Mouse (Mus musculus): ENCODE measurements around the gene Olfr152.
A peak's percentile ranks its signal among the peaks of the same experiment; 100 is the strongest.

Gene Olfr152

DNA sequence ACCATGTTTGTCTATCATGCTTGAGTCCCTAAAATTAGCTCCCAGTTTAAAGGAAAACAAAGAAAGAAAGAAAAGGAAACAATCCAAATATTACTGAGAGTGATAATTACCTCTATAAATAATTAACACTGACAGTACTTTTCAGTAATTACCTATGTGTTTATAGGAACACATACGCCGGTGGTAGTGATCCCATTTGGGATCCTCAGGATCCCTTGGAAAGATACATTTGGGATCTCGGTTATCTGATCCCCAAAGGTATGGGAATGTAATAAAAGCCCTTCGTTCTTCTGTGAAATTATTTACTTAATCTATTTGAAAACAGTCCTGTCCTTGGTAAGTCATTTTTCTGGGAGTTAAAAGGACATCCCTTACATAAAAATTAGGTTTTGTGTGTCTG is at the start of gene Olfr152:
Gene Olfr152 (plus strand): TSS at position 301 of the 400 bp plus-strand sequence.
- DNase-seq (ENCODE audit: low read depth, low spot score), result no peak

DNA sequence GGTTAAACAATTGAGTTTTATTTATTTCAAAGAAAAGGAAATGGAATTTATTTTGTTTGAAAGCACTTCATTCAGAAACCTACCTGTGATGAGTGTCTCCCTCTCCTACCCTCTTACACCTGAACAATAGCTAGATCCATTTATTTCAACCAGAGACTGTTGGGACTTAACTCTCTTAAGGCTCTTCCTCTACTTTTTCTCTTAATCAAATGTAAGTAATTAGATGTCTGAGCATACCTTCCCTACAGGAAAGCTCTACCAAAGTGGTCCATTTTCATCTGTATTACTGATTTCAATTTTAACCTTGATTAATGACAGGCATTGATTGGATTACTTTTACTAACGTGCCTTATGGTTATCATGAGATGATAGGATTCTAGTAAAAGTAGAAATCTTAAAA is 39.4 kb upstream of the Olfr152 start, which contains the start of gene Olfr1138:
Gene Olfr1138 (minus strand): TSS at position 101 of the 400 bp plus-strand sequence.
- no peak for DNase-seq (ENCODE audit: low read depth, low spot score)

DNA sequence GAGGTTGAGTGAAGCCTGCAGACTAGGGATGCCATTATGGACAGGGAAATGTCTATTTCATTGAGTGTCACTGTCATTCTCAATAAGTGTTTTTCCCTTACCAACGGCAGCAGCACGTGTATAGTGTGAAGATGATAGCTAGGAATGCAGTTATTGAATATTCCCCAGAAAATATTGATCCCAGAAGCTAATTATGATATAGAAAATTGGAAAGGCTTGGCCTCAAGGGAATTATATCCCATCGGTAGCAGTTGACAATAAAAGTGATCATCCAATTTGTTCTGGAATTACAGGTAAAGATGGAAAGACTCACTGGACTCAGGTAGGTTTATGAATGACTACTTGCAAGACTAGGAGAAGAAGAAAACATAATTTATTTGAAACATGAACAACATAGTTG is 35.8 kb upstream of the Olfr152 start, which contains the start of gene Olfr1140:
Gene Olfr1140 (plus strand): TSS at position 301 of the 400 bp plus-strand sequence.
- no peak for DNase-seq (ENCODE audit: low read depth, low spot score)

GRCm38 (mm10) chr2:87753891-87754290 is 25.4 kb upstream of the Olfr152 start, which contains the start of gene Olfr1141:
Gene Olfr1141 (minus strand): TSS chr2:87753991.
- no peak for DNase-seq (ENCODE audit: low read depth, low spot score)

GRCm38 (mm10) chr2:87776143-87776542 is 3.1 kb upstream of the Olfr152 start:
- DNase-seq (ENCODE audit: low read depth, low spot score), result peak; percentile 6

DNA sequence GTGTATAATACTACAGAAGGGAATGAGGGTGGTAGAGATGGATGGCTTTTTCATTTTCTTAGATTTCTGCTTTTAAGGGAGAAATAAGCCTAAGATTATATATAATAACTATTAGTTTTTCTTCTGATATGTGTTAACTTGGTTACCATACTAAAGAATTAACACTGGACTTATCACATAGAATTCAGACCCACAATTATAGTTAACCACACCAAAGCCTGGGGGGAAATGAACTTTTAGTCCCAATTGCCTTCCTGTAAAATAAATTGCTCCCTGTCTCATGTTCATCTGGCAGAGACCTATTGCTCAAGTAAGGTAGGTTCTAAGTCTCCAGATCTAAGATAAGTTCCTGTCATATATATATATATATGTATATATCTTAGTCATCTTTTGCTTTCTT is 21.0 kb downstream of the Olfr152 start, which contains the start of gene Olfr1143:
Gene Olfr1143 (plus strand): TSS at position 301 of the 400 bp plus-strand sequence.
- no peak for DNase-seq (ENCODE audit: low read depth, low spot score)

GRCm38 (mm10) chr2:87809522-87809921 is 30.2 kb downstream of the Olfr152 start, which contains the start of gene Olfr1145:
Gene Olfr1145 (plus strand): TSS chr2:87809822.
- no peak for DNase-seq (ENCODE audit: low read depth, low spot score)

DNA sequence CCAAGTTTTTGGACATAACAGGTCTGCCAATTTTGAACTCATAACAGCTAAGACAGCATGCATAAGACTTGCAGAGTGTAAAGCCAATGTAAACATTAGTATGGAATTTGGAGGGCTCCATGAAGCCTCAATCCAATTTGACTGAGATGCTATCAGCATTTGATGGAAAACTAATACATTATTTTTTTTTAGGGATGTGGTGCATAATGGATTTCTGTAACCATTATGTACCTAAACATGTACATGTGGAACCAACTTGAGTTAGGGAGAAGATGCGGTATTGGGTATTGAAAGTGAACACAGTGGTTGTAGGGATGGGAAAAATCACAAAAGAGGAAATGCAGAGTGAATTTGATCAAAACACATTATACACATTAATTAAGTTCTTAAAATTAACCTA is 51.0 kb downstream of the Olfr152 start, which contains the start of gene Olfr1148:
Gene Olfr1148 (plus strand): TSS at position 301 of the 400 bp plus-strand sequence.
- DNase-seq (ENCODE audit: low read depth, low spot score), result no peak

Measured in retina, adult 2 months (tissue).